Mouse (Mus musculus) forebrain, embryonic 14.5 days (tissue): ENCODE data around the gene Grpel1. TPM values are rescaled to one million over a fixed set of nuclear protein-coding genes. Genes with fewer than 3 reads are reported as not detected.

Source experiments
- ATAC-seq: fragments of 200-750 bp; cut with Nextera tagmentation; 2 replicates; pipeline ENCODE4 v1.8.0; 2017; ENCODE audit warnings: mild to moderate bottlenecking, moderate library complexity
- DNase-seq: peaks from one replicate; pipeline ENCODE4 v3.0.0-alpha.2; 2015; ENCODE audit warnings: low spot score
- H3K27ac ChIP-seq: fragments of 300-500 bp; sonication (generic); 2 replicates; pipeline ENCODE4 v1.5.1; 2014; ENCODE audit warnings: low read depth, mild to moderate bottlenecking, control low read depth, low read length, moderate library complexity
- H3K27me3 ChIP-seq: fragments of 300-500 bp; sonication (generic); replicated peaks from 2 replicates; pipeline ENCODE4 v1.6.1; 2014; ENCODE audit warnings: low read length, control low read depth, mixed read lengths; ENCODE audit not compliant: control insufficient read depth, insufficient read depth
- H3K36me3 ChIP-seq: fragments of 300-500 bp; sonication (generic); 2 replicates; pipeline ENCODE4 v1.6.1; 2014; ENCODE audit warnings: low read length, control low read depth; ENCODE audit not compliant: control insufficient read depth, insufficient read depth
- H3K4me1 ChIP-seq: fragments of 300-500 bp; sonication (generic); 2 replicates; pipeline ENCODE4 v1.6.1; 2014; ENCODE audit warnings: antibody characterized with exemption, low read length, control low read depth; ENCODE audit not compliant: control insufficient read depth, insufficient read depth
- H3K4me2 ChIP-seq: fragments of 300-500 bp; sonication (generic); 2 replicates; pipeline ENCODE4 v1.6.1; 2014; ENCODE audit warnings: mild to moderate bottlenecking, control low read depth, low read length
- H3K4me3 ChIP-seq: fragments of 300-500 bp; sonication (generic); 2 replicates; pipeline ENCODE4 v1.5.1; 2014; ENCODE audit warnings: low read depth, low read length, control low read depth
- H3K9ac ChIP-seq: fragments of 300-500 bp; sonication (generic); 2 replicates; pipeline ENCODE4 v1.6.1; 2014; ENCODE audit warnings: mild to moderate bottlenecking, low read length, control low read depth, moderate library complexity
- H3K9me3 ChIP-seq: fragments of 300-500 bp; sonication (generic); replicated peaks from 2 replicates; pipeline ENCODE4 v1.6.1; 2016; ENCODE audit warnings: low read length, control low read depth, mixed read lengths; ENCODE audit not compliant: control insufficient read depth
- WGBS: fragments of 180-500 bp; shearing (Covaris S2); extraction: QIAGEN DNeasy Blood & Tissue Kit; methylation state at CpG from one replicate; pipeline ENCODE4 v1.1.7; 2014; 5-methylcytosine and 5-hydroxymethylcytosine counted together
- polyA plus RNA-seq: library from polyadenylated mRNA; unstranded; fragments of >200 nt; fragmentation: Nextera tagmentation; extraction: Ambion mirVana; gene quantifications from 2 replicates; pipeline ENCODE4 v1.2.1, GENCODE M21; 2014

The Grpel1 gene
- polyA plus RNA-seq, 1 experiment from 2014 or later, result 58.5 TPM

GRCm38 (mm10) chr5:36515126-36515525 lies 50.3 kb downstream of the Grpel1 start:
- no peaks in the 10 kb centered on the region for H3K4me1 ChIP-seq
- H3K27me3 ChIP-seq, result no peaks in the 10 kb centered on the region
- WGBS, result 93% methylated on average over 1 of the region's 1 CpGs
- no peak overlapping the region for H3K9ac ChIP-seq
- H3K9me3 ChIP-seq, result no peaks in the 10 kb centered on the region
- no peak overlapping the region for H3K4me2 ChIP-seq
- no peak overlapping the region for H3K4me3 ChIP-seq
- no peak overlapping the region for H3K27ac ChIP-seq
- DNase-seq (no peak), ATAC-seq (no peak)
- H3K36me3 ChIP-seq, result peaks cover 91% of the 10 kb centered on the region

GRCm38 (mm10) chr5:36515558-36515957 lies 50.8 kb downstream of the Grpel1 start:
- H3K27ac ChIP-seq, result no peak overlapping the region
- DNase-seq (no peak), ATAC-seq (no peak)
- no peaks in the 10 kb centered on the region for H3K4me1 ChIP-seq
- H3K9me3 ChIP-seq, result no peaks in the 10 kb centered on the region
- 81% methylated on average over 5 of the region's 5 CpGs for WGBS
- H3K36me3 ChIP-seq, result peaks cover 91% of the 10 kb centered on the region
- no peaks in the 10 kb centered on the region for H3K27me3 ChIP-seq
- no peak overlapping the region for H3K9ac ChIP-seq
- no peak overlapping the region for H3K4me2 ChIP-seq
- no peak overlapping the region for H3K4me3 ChIP-seq

GRCm38 (mm10) chr5:36517596-36517995 lies 52.8 kb downstream of the Grpel1 start:
- WGBS, result 85% methylated on average over 3 of the region's 3 CpGs
- ATAC-seq (no peak), DNase-seq (no peak)
- no peak overlapping the region for H3K9ac ChIP-seq
- H3K4me3 ChIP-seq, result no peak overlapping the region
- H3K9me3 ChIP-seq, result no peaks in the 10 kb centered on the region
- peaks cover 92% of the 10 kb centered on the region for H3K36me3 ChIP-seq
- no peak overlapping the region for H3K27ac ChIP-seq
- no peaks in the 10 kb centered on the region for H3K4me1 ChIP-seq
- H3K27me3 ChIP-seq, result no peaks in the 10 kb centered on the region
- H3K4me2 ChIP-seq, result no peak overlapping the region

GRCm38 (mm10) chr5:36519751-36520150 lies 55.0 kb downstream of the Grpel1 start:
- Histone ChIP-seq H3K9me3 (no peaks in the 10 kb centered on the region), H3K27me3 (no peaks in the 10 kb centered on the region), H3K4me1 (no peaks in the 10 kb centered on the region), H3K4me3 (no peak overlapping the region), H3K27ac (no peak overlapping the region), H3K9ac (no peak overlapping the region), H3K36me3 (peaks cover 97% of the 10 kb centered on the region), H3K4me2 (no peak overlapping the region)
- DNase-seq (no peak), ATAC-seq (no peak)
- WGBS, result 83% methylated on average over 3 of the region's 3 CpGs

GRCm38 (mm10) chr5:36522782-36523181 lies 58.0 kb downstream of the Grpel1 start:
- peaks cover 71% of the 10 kb centered on the region for H3K36me3 ChIP-seq
- ATAC-seq (no peak), DNase-seq (no peak)
- H3K9me3 ChIP-seq, result no peaks in the 10 kb centered on the region
- 51% methylated on average over 2 of the region's 2 CpGs for whole genome bisulfite sequencing
- H3K4me2 ChIP-seq, result no peak overlapping the region
- H3K4me1 ChIP-seq, result 0 out of 2 replicates have a peak, but pooled peaks cover under 1% of the 10 kb centered on the region
- H3K27me3 ChIP-seq, result no peaks in the 10 kb centered on the region
- H3K4me3 ChIP-seq, result no peak overlapping the region
- no peak overlapping the region for H3K27ac ChIP-seq
- H3K9ac ChIP-seq, result no peak overlapping the region

- Histone ChIP-seq H3K36me3 (peaks cover 66% of the 10 kb centered on the region), H3K27me3 (no peaks in the 10 kb centered on the region), H3K4me3 (no peak overlapping the region), H3K4me2 (no peak overlapping the region), H3K9me3 (no peaks in the 10 kb centered on the region), H3K9ac (no peak overlapping the region), H3K27ac (no peak overlapping the region), H3K4me1 (0 out of 2 replicates have a peak, but pooled peaks cover 4% of the 10 kb centered on the region)
- ATAC-seq (no peak), DNase-seq (no peak)
- 87% methylated on average over 5 of the region's 5 CpGs for WGBS
Observed at GRCm38 (mm10) chr5:36523219-36523703, 58.5 kb downstream of the Grpel1 start.

Other genes starting within 250 kb of the Grpel1 start
- 5.1 and 6.6 TPM in 2 replicates for gene Sorcs2, start 66.9 kb upstream of the Grpel1 start, polyA plus RNA-seq
- gene Tada2b, start 19.3 kb downstream of the Grpel1 start, polyA plus RNA-seq, result 4.8 and 5.3 TPM in 2 replicates
- gene Ccdc96, start 19.6 kb downstream of the Grpel1 start, polyA plus RNA-seq, result 2.5 and 2.8 TPM in 2 replicates
- gene Tbc1d14, start 128.3 kb downstream of the Grpel1 start, polyA plus RNA-seq, result 92.7 and 114 TPM in 2 replicates
- 30.2 and 38.6 TPM in 2 replicates for gene D5Ertd579e, start 231.0 kb downstream of the Grpel1 start, polyA plus RNA-seq